Mouse (Mus musculus): ENCODE data around the gene Zmiz1.

Gene Zmiz1

GRCm38 (mm10) chr14:25489336-25490078, 30.5 kb downstream of the Zmiz1 start:
- in situ Hi-C loops (cut with MboI, MseI), result no loop called here

- in situ Hi-C loops (cut with MboI, MseI), result no loop called here
These were observed 33.0 kb downstream of the Zmiz1 start for GRCm38 (mm10) chr14:25491961-25492360.

- in situ Hi-C loops (cut with MboI, MseI), result no loop called here
These were observed 33.7 kb downstream of the Zmiz1 start for GRCm38 (mm10) chr14:25492567-25493279.

GRCm38 (mm10) chr14:25493301-25494241, 34.6 kb downstream of the Zmiz1 start:
- in situ Hi-C loops (cut with MboI, MseI), result no loop called here

- in situ Hi-C loops (cut with MboI, MseI), result no loop called here
These were observed 35.8 kb downstream of the Zmiz1 start for GRCm38 (mm10) chr14:25494778-25495177.

- in situ Hi-C loops (cut with MboI, MseI), result no loop called here
These were observed 37.1 kb downstream of the Zmiz1 start for GRCm38 (mm10) chr14:25496116-25496515.

- in situ Hi-C loops (cut with MboI, MseI), result no loop called here
These were observed 38.0 kb downstream of the Zmiz1 start for GRCm38 (mm10) chr14:25496989-25497388.

- in situ Hi-C loops (cut with MboI, MseI), result no loop called here
These were observed 38.6 kb downstream of the Zmiz1 start for GRCm38 (mm10) chr14:25497596-25497995.

GRCm38 (mm10) chr14:25498367-25498766, 39.4 kb downstream of the Zmiz1 start:
- in situ Hi-C loops (cut with MboI, MseI), result no loop called here

GRCm38 (mm10) chr14:25499526-25499925, 40.5 kb downstream of the Zmiz1 start:
- in situ Hi-C loops (cut with MboI, MseI), result no loop called here

- in situ Hi-C loops (cut with MboI, MseI), result no loop called here
These were observed 41.6 kb downstream of the Zmiz1 start for GRCm38 (mm10) chr14:25500511-25501120.

GRCm38 (mm10) chr14:25501481-25501880, 42.5 kb downstream of the Zmiz1 start:
- in situ Hi-C loops (cut with MboI, MseI), result no loop called here

- in situ Hi-C loops (cut with MboI, MseI), result no loop called here
These were observed 43.4 kb downstream of the Zmiz1 start for GRCm38 (mm10) chr14:25502355-25502754.

- in situ Hi-C loops (cut with MboI, MseI), result no loop called here
These were observed 45.3 kb downstream of the Zmiz1 start for GRCm38 (mm10) chr14:25504241-25504640.

- in situ Hi-C loops (cut with MboI, MseI), result no loop called here
These were observed 46.3 kb downstream of the Zmiz1 start for GRCm38 (mm10) chr14:25505201-25505671.

- in situ Hi-C loops (cut with MboI, MseI), result no loop called here
These were observed 49.2 kb downstream of the Zmiz1 start for GRCm38 (mm10) chr14:25508111-25508756.

- in situ Hi-C loops (cut with MboI, MseI), result no loop called here
These were observed 49.8 kb downstream of the Zmiz1 start for GRCm38 (mm10) chr14:25508757-25509139.

GRCm38 (mm10) chr14:25509450-25510129, 50.6 kb downstream of the Zmiz1 start:
- in situ Hi-C loops (cut with MboI, MseI), result no loop called here

- in situ Hi-C loops (cut with MboI, MseI), result no loop called here
These were observed 51.4 kb downstream of the Zmiz1 start for GRCm38 (mm10) chr14:25510362-25510761.

GRCm38 (mm10) chr14:25510987-25511386, 52.0 kb downstream of the Zmiz1 start:
- in situ Hi-C loops (cut with MboI, MseI), result no loop called here

Data from regulatory T cell (primary cell).